Mouse (Mus musculus): Measurements from ENCODE around the gene Rer1. TPM values are rescaled to one million over a fixed set of nuclear protein-coding genes. Genes with fewer than 3 reads are reported as not detected.

Rer1 gene
- polyA plus RNA-seq, 1 experiment from 2014 or later, result 133 TPM

- Histone ChIP-seq H3K27me3 (ENCODE audit: poor library complexity, severe bottlenecking) (0 out of 2 replicates have a peak, but pooled peaks cover 3% of the 10 kb centered on the region), H3K9me3 (no peaks in the 10 kb centered on the region), H3K36me3 (replicated peaks) (peaks cover 36% of the 10 kb centered on the region), H3K4me1 (peaks cover 51% of the 10 kb centered on the region), H3K4me3 (peak overlapping the region; percentile 72), H3K27ac (peak overlapping the region; percentile 87)
- 5% methylated on average over 15 of the region's 15 CpGs for WGBS
- DNase-seq (ENCODE audit: extremely low spot score, low spot score), result peak; percentile 91
Observed at GRCm38 (mm10) chr4:155065970-155066833, 20.0 kb downstream of the Rer1 start.

GRCm38 (mm10) chr4:155064474-155064873, 21.7 kb downstream of the Rer1 start:
- Histone ChIP-seq H3K4me1 (peaks cover 54% of the 10 kb centered on the region), H3K4me3 (no peak overlapping the region), H3K9me3 (no peaks in the 10 kb centered on the region), H3K27ac (peak overlapping the region; percentile 51; the same call in 1 of the 2 replicates), H3K36me3 (replicated peaks) (peaks cover 18% of the 10 kb centered on the region), H3K27me3 (ENCODE audit: poor library complexity, severe bottlenecking) (0 out of 2 replicates have a peak, but pooled peaks cover 3% of the 10 kb centered on the region)
- DNase-seq (ENCODE audit: extremely low spot score, low spot score), result no peak
- 50% methylated on average over 2 of the region's 2 CpGs for WGBS

- no peak for DNase-seq (ENCODE audit: extremely low spot score, low spot score)
- Histone ChIP-seq H3K4me1 (peaks cover 60% of the 10 kb centered on the region), H3K36me3 (replicated peaks) (peaks cover 13% of the 10 kb centered on the region), H3K9me3 (no peaks in the 10 kb centered on the region), H3K4me3 (no peak overlapping the region), H3K27me3 (ENCODE audit: poor library complexity, severe bottlenecking) (0 out of 2 replicates have a peak, but pooled peaks cover 3% of the 10 kb centered on the region), H3K27ac (peak overlapping the region; percentile 51)
- WGBS, result 41% methylated on average over 3 of the region's 3 CpGs
Observed at GRCm38 (mm10) chr4:155063895-155064294, 22.3 kb downstream of the Rer1 start.

- no peak for DNase-seq (ENCODE audit: extremely low spot score, low spot score)
- WGBS, result 38% methylated on average over 10 of the region's 10 CpGs
- Histone ChIP-seq H3K27me3 (ENCODE audit: poor library complexity, severe bottlenecking) (peaks cover 26% of the 10 kb centered on the region; the same call in 1 of the 2 replicates), H3K4me3 (no peak overlapping the region), H3K9me3 (no peaks in the 10 kb centered on the region), H3K4me1 (peaks cover 52% of the 10 kb centered on the region), H3K27ac (peak overlapping the region; percentile 48; the same call in 1 of the 2 replicates), H3K36me3 (replicated peaks) (no peaks in the 10 kb centered on the region)
Observed at GRCm38 (mm10) chr4:155058325-155058724, 27.9 kb downstream of the Rer1 start.

GRCm38 (mm10) chr4:155056724-155057123, 29.5 kb downstream of the Rer1 start, which contains the start of gene Plch2:
Gene Plch2, minus strand, starts transcription at chr4:155056784.
- DNase-seq (ENCODE audit: extremely low spot score, low spot score), result no peak
- 68% methylated on average over 10 of the region's 10 CpGs for WGBS
- peaks cover 23% of the 10 kb centered on the region; the same call in 1 of the 2 replicates for H3K27me3 ChIP-seq (ENCODE audit: poor library complexity, severe bottlenecking)
- H3K4me1 ChIP-seq, result peaks cover 48% of the 10 kb centered on the region
- no peaks in the 10 kb centered on the region for H3K36me3 ChIP-seq (replicated peaks)
- H3K9me3 ChIP-seq, result no peaks in the 10 kb centered on the region
- H3K27ac ChIP-seq, result peak within 1 kb of the TSS; percentile 51
- no peak within 1 kb of the TSS for H3K4me3 ChIP-seq

- Histone ChIP-seq H3K27me3 (ENCODE audit: poor library complexity, severe bottlenecking) (peaks cover 23% of the 10 kb centered on the region), H3K9me3 (no peaks in the 10 kb centered on the region), H3K4me1 (peaks cover 6% of the 10 kb centered on the region; the same call in 1 of the 2 replicates), H3K4me3 (no peak overlapping the region), H3K36me3 (replicated peaks) (no peaks in the 10 kb centered on the region), H3K27ac (no peak overlapping the region)
- WGBS, result 87% methylated on average over 7 of the region's 7 CpGs
- no peak for DNase-seq (ENCODE audit: extremely low spot score, low spot score)
Observed at GRCm38 (mm10) chr4:155050116-155050515, 36.1 kb downstream of the Rer1 start.

- H3K27ac ChIP-seq, result no peak overlapping the region
- H3K27me3 ChIP-seq (ENCODE audit: poor library complexity, severe bottlenecking), result peaks cover 58% of the 10 kb centered on the region
- peaks cover 17% of the 10 kb centered on the region for H3K4me1 ChIP-seq
- 87% methylated on average over 14 of the region's 14 CpGs for WGBS
- H3K9me3 ChIP-seq, result no peaks in the 10 kb centered on the region
- no peak overlapping the region for H3K4me3 ChIP-seq
- DNase-seq (ENCODE audit: extremely low spot score, low spot score), result no peak
- H3K36me3 ChIP-seq (replicated peaks), result no peaks in the 10 kb centered on the region
Observed at GRCm38 (mm10) chr4:155046636-155047035, 39.5 kb downstream of the Rer1 start.

GRCm38 (mm10) chr4:155043289-155043625, 42.9 kb downstream of the Rer1 start:
- peak overlapping the region; percentile 57 for H3K4me3 ChIP-seq
- H3K4me1 ChIP-seq, result peaks cover 35% of the 10 kb centered on the region
- WGBS, result 1% methylated on average over 25 of the region's 25 CpGs
- H3K27me3 ChIP-seq (ENCODE audit: poor library complexity, severe bottlenecking), result peaks cover 80% of the 10 kb centered on the region
- peak overlapping the region; percentile 51 for H3K27ac ChIP-seq
- no peaks in the 10 kb centered on the region for H3K9me3 ChIP-seq
- H3K36me3 ChIP-seq (replicated peaks), result no peaks in the 10 kb centered on the region
- DNase-seq (ENCODE audit: extremely low spot score, low spot score), result no peak

- H3K36me3 ChIP-seq (replicated peaks), result no peaks in the 10 kb centered on the region
- DNase-seq (ENCODE audit: extremely low spot score, low spot score), result no peak
- H3K4me3 ChIP-seq, result peak overlapping the region; percentile 57
- WGBS, result 2% methylated on average over 65 of the region's 65 CpGs
- peaks cover 86% of the 10 kb centered on the region for H3K27me3 ChIP-seq (ENCODE audit: poor library complexity, severe bottlenecking)
- no peaks in the 10 kb centered on the region for H3K9me3 ChIP-seq
- H3K27ac ChIP-seq, result peak overlapping the region; percentile 51
- peaks cover 35% of the 10 kb centered on the region for H3K4me1 ChIP-seq
Observed at GRCm38 (mm10) chr4:155042606-155043288, 43.4 kb downstream of the Rer1 start.

- H3K27ac ChIP-seq, result peak overlapping the region; percentile 68
Observed at GRCm38 (mm10) chr4:155040696-155041095, 45.5 kb downstream of the Rer1 start.

GRCm38 (mm10) chr4:155040197-155040596, 46.0 kb downstream of the Rer1 start:
- 14% methylated on average over 9 of the region's 9 CpGs for whole genome bisulfite sequencing
- Histone ChIP-seq H3K4me3 (no peak overlapping the region), H3K27me3 (ENCODE audit: poor library complexity, severe bottlenecking) (peaks cover 90% of the 10 kb centered on the region), H3K4me1 (peaks cover 39% of the 10 kb centered on the region), H3K36me3 (replicated peaks) (no peaks in the 10 kb centered on the region), H3K27ac (peak overlapping the region; percentile 68), H3K9me3 (no peaks in the 10 kb centered on the region)
- DNase-seq (ENCODE audit: extremely low spot score, low spot score), result peak; percentile 41

More at GRCm38 (mm10) chr4:155040696-155041095, 45.5 kb downstream of the Rer1 start:
- Histone ChIP-seq H3K27me3 (ENCODE audit: poor library complexity, severe bottlenecking) (peaks cover 90% of the 10 kb centered on the region), H3K36me3 (replicated peaks) (no peaks in the 10 kb centered on the region), H3K4me1 (peaks cover 39% of the 10 kb centered on the region), H3K4me3 (no peak overlapping the region), H3K9me3 (no peaks in the 10 kb centered on the region)
- WGBS, result 59% methylated on average over 6 of the region's 6 CpGs
- DNase-seq (ENCODE audit: extremely low spot score, low spot score), result no peak

GRCm38 (mm10) chr4:155034787-155035186, 51.4 kb downstream of the Rer1 start:
- Histone ChIP-seq H3K36me3 (replicated peaks) (no peaks in the 10 kb centered on the region), H3K4me3 (no peak overlapping the region), H3K9me3 (no peaks in the 10 kb centered on the region), H3K27me3 (ENCODE audit: poor library complexity, severe bottlenecking) (peaks cover 89% of the 10 kb centered on the region), H3K27ac (no peak overlapping the region), H3K4me1 (peaks cover 50% of the 10 kb centered on the region)
- 69% methylated on average over 13 of the region's 13 CpGs for WGBS
- DNase-seq (ENCODE audit: extremely low spot score, low spot score), result no peak

All from forebrain, embryonic 10.5 days (tissue).